Mouse (Mus musculus): ENCODE data around the gene Vps8.

DNA sequence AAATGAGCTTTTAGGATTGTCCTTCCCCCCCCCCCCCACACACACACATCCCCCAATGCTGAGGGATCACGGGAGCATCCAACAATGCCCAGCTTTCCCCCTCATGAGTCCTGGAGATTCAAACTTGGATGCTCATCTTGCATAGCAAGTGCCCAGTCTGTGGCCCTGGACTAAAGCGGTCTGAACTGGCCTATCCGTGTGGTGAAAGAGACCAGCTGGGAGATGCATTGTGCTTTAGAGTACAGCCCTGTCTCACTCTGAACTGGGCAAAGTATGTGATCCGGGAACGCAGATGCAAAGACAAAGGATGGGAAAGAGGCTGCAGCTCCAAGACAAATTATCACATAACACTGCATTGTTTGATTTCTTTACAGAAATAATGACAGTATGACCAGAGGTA lies 231.5 kb downstream of the Vps8 start:
- no peak for TF ChIP-seq CTCF (IDR thresholded peaks at IDR 0.05; ENCODE audit: borderline replicate concordance, insufficient read depth, low read length)
- no peak for TF ChIP-seq POLR2A (IDR thresholded peaks at IDR 0.05; ENCODE audit: low read depth, low read length)
